Mouse (Mus musculus) T-helper 17 cell (primary cell): ENCODE measurements around the gene Prss33.

Source experiments
- in situ Hi-C, 2 experiments: fragments of 300-600 bp; cut with MboI, MseI; formaldehyde crosslinking; loops; 1 replicate in 1 of 2; 2 replicates in 1 of 2; pipeline ENCODE4 v1.15.1; 2025; ENCODE audit warnings: high pct_unique_total_duplicates in 2 of 2

Gene Prss33

DNA sequence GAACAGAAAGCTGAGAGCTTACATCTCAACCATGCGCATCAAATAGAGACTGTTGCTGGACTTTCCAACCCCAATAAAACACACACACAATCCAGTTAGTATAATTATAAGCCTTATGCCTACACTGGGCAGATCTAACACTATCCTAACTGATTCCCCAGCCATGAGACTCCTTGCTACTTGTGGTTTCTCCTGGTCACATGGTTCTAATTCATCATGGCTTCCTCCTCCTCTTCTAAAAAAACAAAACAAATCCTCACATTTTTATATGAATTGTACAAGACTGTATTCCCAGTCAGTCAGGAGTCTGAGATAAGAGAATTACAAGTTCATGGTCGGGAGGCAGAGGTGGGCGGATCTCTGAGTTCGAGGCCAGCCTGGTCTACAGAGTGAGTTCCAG lies 46.9 kb downstream of the Prss33 start:
- in situ Hi-C loops, result no loop called here

DNA sequence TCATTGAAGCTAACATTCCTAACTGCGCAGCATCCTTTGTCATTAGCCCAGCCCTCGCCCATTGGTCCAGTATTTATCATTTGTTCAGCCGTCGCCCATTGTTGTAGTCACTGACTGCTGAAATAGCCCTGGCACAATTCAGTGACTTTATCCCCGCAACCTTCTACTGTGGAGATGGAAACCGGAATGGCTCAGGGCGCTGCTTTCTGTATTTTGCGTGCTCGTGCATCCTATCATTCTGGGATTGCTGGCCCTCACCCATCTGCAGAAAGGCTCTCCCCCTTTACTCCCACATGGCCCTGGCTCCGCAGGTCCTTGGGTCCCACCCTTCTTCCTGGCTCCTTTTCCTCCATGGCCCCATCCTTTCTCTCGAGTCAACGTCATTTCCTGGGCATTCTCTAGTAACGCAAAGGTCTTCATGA lies 49.3 kb downstream of the Prss33 start:
- in situ Hi-C loops, result no loop called here

DNA sequence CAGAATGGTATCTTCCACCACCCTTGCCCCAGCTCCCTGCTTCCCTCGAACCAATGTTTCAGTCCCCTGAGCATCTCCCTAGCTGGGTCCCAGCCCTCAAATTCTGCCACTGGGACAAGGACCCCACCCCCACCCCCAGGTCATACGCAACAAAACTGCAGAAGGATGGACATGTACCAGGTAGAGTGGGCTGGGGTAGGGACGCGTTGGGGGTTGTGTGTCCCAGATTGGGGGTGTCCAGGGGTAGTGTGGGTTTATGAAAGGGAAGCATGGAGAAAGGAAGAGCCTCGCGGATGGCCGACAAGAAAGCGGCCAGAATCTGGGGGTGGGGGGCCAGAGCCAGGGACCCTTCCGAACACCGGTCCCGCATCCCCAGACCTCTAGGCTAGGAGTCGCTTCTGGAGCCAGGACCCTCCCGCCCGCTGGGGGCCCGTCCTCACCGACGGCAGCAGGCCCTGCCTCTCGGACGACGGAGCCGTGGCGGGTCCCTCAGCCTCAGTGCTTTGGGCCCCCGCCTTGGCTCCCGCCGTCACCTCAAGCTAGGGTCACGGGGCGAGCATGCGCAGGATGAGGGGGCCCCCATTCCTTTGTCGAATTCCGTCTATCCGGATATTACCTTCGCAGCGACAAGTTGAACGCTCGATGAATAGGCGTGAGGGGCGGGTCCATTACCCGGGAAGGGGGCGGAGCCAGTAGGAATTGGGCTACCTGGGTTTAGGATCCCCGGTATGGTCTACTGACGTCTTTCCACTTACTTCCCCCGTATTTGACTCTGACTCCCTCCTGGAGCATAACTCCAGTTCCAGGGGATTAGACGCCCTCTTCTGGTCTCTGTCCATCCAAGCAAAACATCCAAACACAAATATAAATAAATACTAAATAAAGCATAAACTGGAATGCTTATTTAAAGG lies 50.0 kb downstream of the Prss33 start, which contains the start of gene Flywch2:
Gene Flywch2 (minus strand): TSS at position 521 of the 911 bp plus-strand sequence.
- in situ Hi-C loops, result no loop called here

DNA sequence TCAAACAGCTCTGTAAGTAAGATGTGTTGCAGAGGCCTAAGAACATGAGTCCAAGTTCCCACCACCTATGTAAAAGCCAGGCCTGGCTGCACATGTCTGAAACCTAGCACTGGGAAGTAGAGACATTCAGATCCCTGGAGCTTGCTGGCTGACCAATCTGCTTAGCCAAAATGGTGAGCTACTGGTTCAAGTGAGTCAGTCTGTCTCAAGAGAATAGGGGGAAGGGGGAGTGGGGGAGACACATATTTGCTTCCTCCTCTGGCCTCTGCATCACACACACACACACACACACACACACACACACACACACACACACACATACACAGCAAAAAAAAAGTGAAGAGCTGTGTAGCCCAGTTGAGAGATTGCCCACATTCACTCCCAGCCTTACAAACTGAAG lies 52.5 kb downstream of the Prss33 start:
- in situ Hi-C loops, result no loop called here
